Mouse (Mus musculus) hindbrain, embryonic 14.5 days (tissue): ENCODE results near the gene Nfrkb. TPM values are rescaled to one million over a fixed set of nuclear protein-coding genes. Genes with fewer than 3 reads are reported as not detected.

ENCODE experiments used
- ATAC-seq: fragments of 200-750 bp; cut with Nextera tagmentation; 2 replicates; pipeline ENCODE4 v1.8.0; 2017; ENCODE audit warnings: moderate number of reproducible peaks, mild to moderate bottlenecking, moderate TSS enrichment, moderate library complexity; ENCODE audit not compliant: low FRiP score
- DNase-seq: peaks from one replicate; pipeline ENCODE4 v3.0.0-alpha.2; 2015; ENCODE audit warnings: low spot score
- H3K27ac ChIP-seq: fragments of 300-500 bp; sonication (generic); 2 replicates; pipeline ENCODE4 v1.5.1; 2014; ENCODE audit warnings: mild to moderate bottlenecking, moderate library complexity
- H3K27me3 ChIP-seq: fragments of 300-500 bp; sonication (generic); 2 replicates; pipeline ENCODE4 v1.6.1; 2014; ENCODE audit warnings: mild to moderate bottlenecking, low read length, mixed read lengths; ENCODE audit not compliant: control insufficient read depth, insufficient read depth
- H3K36me3 ChIP-seq: fragments of 300-500 bp; sonication (generic); replicated peaks from 2 replicates; pipeline ENCODE4 v1.6.1; 2014; ENCODE audit not compliant: control insufficient read depth, insufficient read depth
- H3K4me1 ChIP-seq: fragments of 300-500 bp; sonication (generic); replicated peaks from 2 replicates; pipeline ENCODE4 v1.6.1; 2014; ENCODE audit warnings: antibody characterized with exemption, low read length, mixed read lengths; ENCODE audit not compliant: control insufficient read depth, insufficient read depth
- H3K4me2 ChIP-seq: fragments of 300-500 bp; sonication (generic); replicated peaks from 2 replicates; pipeline ENCODE4 v1.6.1; 2014; ENCODE audit warnings: mild to moderate bottlenecking, moderate library complexity
- H3K4me3 ChIP-seq: fragments of 300-500 bp; sonication (generic); replicated peaks from 2 replicates; pipeline ENCODE4 v1.5.1; 2014; ENCODE audit warnings: mild to moderate bottlenecking, low read length
- H3K9ac ChIP-seq: fragments of 300-500 bp; sonication (generic); 2 replicates; pipeline ENCODE4 v1.6.1; 2014
- H3K9me3 ChIP-seq: fragments of 300-500 bp; sonication (generic); 2 replicates; pipeline ENCODE4 v1.6.1; 2016; ENCODE audit warnings: low read length; ENCODE audit not compliant: control insufficient read depth
- WGBS: fragments of 180-500 bp; shearing (Covaris S2); extraction: QIAGEN DNeasy Blood & Tissue Kit; methylation state at CpG from one replicate; pipeline ENCODE4 v1.1.7; 2014; 5-methylcytosine and 5-hydroxymethylcytosine counted together
- polyA plus RNA-seq: library from polyadenylated mRNA; unstranded; fragments of >200 nt; fragmentation: Nextera tagmentation; extraction: Ambion mirVana; gene quantifications from 2 replicates; pipeline ENCODE4 v1.2.1, GENCODE M21; 2014

Nfrkb gene
- polyA plus RNA-seq, 1 experiment from 2014 or later, result 32.0 TPM

DNA sequence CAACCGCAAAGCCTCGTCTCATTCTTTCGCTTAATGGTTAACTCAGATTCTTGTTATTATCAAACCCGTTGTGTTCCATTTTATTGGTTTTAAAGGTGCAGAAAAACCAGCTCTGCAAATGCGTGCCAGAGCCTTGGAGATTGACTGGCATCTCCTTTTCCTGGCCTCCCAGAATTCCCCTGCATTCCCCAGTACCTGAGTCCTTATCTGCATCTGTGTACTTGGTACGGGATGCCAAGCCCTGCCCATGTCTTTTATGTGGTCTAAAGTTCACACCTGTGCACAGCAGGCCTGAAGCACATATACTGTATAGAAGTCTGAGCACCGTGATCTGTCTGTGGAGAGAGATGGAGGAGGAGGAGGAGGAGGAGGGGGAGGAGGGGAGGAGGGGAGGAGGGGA lies 51.9 kb downstream of the Nfrkb start:
- Histone ChIP-seq H3K9ac (no peak overlapping the region), H3K4me1 (no peaks in the 10 kb centered on the region), H3K27ac (no peak overlapping the region), H3K27me3 (no peaks in the 10 kb centered on the region), H3K4me2 (no peak overlapping the region), H3K4me3 (no peak overlapping the region), H3K9me3 (no peaks in the 10 kb centered on the region), H3K36me3 (no peaks in the 10 kb centered on the region)
- DNase-seq, result no peak
- ATAC-seq, result no peak
- 85% methylated on average over 7 of the region's 7 CpGs for WGBS

GRCm38 (mm10) chr9:31438834-31439233 lies 52.8 kb downstream of the Nfrkb start:
- WGBS, result 60% methylated on average over 5 of the region's 5 CpGs

DNA sequence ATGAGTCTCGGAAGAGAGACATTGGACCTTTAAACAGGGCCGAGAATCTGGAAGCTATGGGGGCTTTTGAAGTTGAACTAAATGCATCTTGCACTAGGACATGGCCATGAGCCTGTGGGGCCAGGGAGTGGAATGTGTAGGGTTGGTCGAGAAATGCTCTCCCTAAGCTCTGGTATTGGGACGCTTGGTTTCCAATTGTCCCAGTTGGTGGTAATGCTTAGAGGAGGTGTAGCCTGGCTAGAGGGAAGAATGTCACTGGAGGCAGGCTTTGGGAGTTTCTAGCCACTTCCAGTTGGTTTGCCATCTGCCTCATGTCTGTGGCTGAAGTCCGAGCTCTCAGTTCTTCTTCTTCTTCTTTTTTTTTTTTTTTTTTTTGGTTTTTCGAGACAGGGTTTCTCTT lies 53.3 kb downstream of the Nfrkb start:
- no peak overlapping the region for H3K27ac ChIP-seq
- no peak for ATAC-seq
- H3K4me1 ChIP-seq, result no peaks in the 10 kb centered on the region
- H3K27me3 ChIP-seq, result no peaks in the 10 kb centered on the region
- no peak for DNase-seq
- H3K9me3 ChIP-seq, result no peaks in the 10 kb centered on the region
- H3K9ac ChIP-seq, result no peak overlapping the region
- no peaks in the 10 kb centered on the region for H3K36me3 ChIP-seq
- no peak overlapping the region for H3K4me2 ChIP-seq
- H3K4me3 ChIP-seq, result no peak overlapping the region
- 85% methylated on average over 6 of the region's 6 CpGs for WGBS

More at GRCm38 (mm10) chr9:31438834-31439233, 52.8 kb downstream of the Nfrkb start:
- no peak overlapping the region for H3K4me2 ChIP-seq
- H3K36me3 ChIP-seq, result no peaks in the 10 kb centered on the region
- no peaks in the 10 kb centered on the region for H3K4me1 ChIP-seq
- no peak overlapping the region for H3K27ac ChIP-seq
- no peaks in the 10 kb centered on the region for H3K27me3 ChIP-seq
- DNase-seq (no peak), ATAC-seq (no peak)
- no peaks in the 10 kb centered on the region for H3K9me3 ChIP-seq
- H3K4me3 ChIP-seq, result no peak overlapping the region
- no peak overlapping the region for H3K9ac ChIP-seq

DNA sequence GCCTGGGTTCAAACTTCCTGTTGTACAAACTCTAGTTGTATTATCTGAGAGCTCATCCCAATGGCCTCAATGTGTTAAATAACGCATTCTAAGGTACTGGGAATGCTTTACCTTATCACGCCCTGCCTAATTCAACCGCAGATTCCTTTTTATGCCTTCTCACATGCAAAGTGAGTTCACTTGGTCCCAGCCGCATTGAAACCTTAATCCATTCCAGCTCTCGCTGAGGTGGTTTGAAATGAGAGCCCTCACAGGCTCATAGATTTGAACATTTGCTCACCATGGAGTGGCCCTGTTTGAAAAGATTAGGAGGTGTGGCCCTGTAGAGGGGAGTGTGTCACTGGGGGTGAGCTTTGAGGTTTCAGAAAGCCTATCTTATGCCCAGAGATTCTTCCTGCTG lies 54.4 kb downstream of the Nfrkb start:
- Histone ChIP-seq H3K4me2 (no peak overlapping the region), H3K9me3 (no peaks in the 10 kb centered on the region), H3K27ac (no peak overlapping the region), H3K36me3 (no peaks in the 10 kb centered on the region), H3K9ac (no peak overlapping the region), H3K4me3 (no peak overlapping the region), H3K27me3 (no peaks in the 10 kb centered on the region), H3K4me1 (no peaks in the 10 kb centered on the region)
- DNase-seq (no peak), ATAC-seq (no peak)
- 89% methylated on average over 5 of the region's 5 CpGs for WGBS

DNA sequence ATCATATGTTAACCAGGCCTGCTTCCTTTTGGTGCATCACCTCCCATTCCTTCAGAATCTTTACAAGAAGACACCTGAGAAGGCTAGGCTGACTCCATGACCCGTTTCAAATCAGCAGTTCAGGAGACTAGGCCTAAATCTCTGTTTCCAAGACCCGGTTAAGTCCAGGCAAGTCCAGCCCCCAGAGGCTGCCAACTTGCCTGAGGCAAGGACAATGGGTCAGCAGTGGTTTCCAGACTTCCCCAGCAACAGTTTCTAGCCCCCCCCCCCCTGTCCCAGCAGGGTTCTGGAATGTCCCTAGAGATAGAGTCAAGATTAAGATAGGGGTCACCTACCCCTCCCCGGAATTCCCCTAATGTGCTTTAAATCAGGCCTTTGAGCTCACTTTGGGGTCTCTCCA lies 55.5 kb downstream of the Nfrkb start:
- ATAC-seq, result no peak
- no peak overlapping the region for H3K4me2 ChIP-seq
- 81% methylated on average over 3 of the region's 3 CpGs for WGBS

GRCm38 (mm10) chr9:31444236-31444635 lies 58.2 kb downstream of the Nfrkb start:
- Histone ChIP-seq H3K27ac (no peak overlapping the region), H3K9me3 (no peaks in the 10 kb centered on the region), H3K9ac (no peak overlapping the region), H3K27me3 (no peaks in the 10 kb centered on the region), H3K4me1 (no peaks in the 10 kb centered on the region), H3K4me3 (no peak overlapping the region), H3K4me2 (no peak overlapping the region), H3K36me3 (no peaks in the 10 kb centered on the region)
- WGBS, result 78% methylated on average over 8 of the region's 8 CpGs
- DNase-seq (no peak), ATAC-seq (no peak)

More for the DNA sequence above, 55.5 kb downstream of the Nfrkb start:
- Histone ChIP-seq H3K27ac (no peak overlapping the region), H3K27me3 (no peaks in the 10 kb centered on the region), H3K4me3 (no peak overlapping the region), H3K9me3 (no peaks in the 10 kb centered on the region), H3K9ac (no peak overlapping the region), H3K36me3 (no peaks in the 10 kb centered on the region), H3K4me1 (no peaks in the 10 kb centered on the region)
- DNase-seq, result no peak

DNA sequence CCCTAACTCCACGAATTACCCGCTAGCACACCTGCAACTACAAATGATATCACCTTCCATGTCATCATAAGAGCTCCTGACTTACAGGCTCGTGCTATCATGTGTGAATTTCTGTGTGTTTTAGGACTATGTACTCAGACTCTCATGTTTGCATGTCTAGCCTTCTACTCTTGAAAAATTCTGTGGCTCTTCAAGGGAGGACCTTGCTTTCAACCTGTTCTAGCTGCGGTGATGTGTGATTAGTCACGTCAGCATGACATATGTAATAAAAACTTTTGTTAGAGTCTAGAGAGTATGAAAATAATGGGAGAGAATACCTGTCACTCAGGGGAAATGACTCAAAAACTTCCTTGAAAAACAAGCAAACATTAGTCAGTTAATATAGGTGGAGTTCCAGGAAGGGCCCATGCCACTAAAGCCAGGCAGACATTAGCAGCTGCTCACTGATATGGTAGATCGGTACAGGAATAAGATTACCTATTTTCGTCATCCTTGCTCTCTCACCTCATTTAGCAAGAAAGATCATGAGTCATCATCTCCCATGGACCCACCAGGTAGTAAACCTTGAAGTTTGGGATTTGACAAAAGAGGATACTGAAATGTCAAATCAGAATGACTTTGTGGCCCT lies 63.3 kb downstream of the Nfrkb start:
- Histone ChIP-seq H3K4me3 (no peak overlapping the region), H3K36me3 (no peaks in the 10 kb centered on the region), H3K9ac (no peak overlapping the region), H3K4me2 (no peak overlapping the region), H3K27me3 (no peaks in the 10 kb centered on the region), H3K27ac (no peak overlapping the region), H3K9me3 (no peaks in the 10 kb centered on the region), H3K4me1 (no peaks in the 10 kb centered on the region)
- DNase-seq (no peak), ATAC-seq (no peak)
- 87% methylated on average over 7 of the region's 7 CpGs for WGBS

- ATAC-seq (no peak), DNase-seq (no peak)
- Histone ChIP-seq H3K27me3 (no peaks in the 10 kb centered on the region), H3K9me3 (no peaks in the 10 kb centered on the region), H3K4me2 (no peak overlapping the region), H3K4me3 (no peak overlapping the region), H3K36me3 (no peaks in the 10 kb centered on the region), H3K9ac (no peak overlapping the region), H3K4me1 (no peaks in the 10 kb centered on the region), H3K27ac (no peak overlapping the region)
- 84% methylated on average over 10 of the region's 10 CpGs for WGBS
Measured at GRCm38 (mm10) chr9:31452166-31452565, 66.2 kb downstream of the Nfrkb start.

- no peaks in the 10 kb centered on the region for H3K9me3 ChIP-seq
- no peak for ATAC-seq
- H3K27ac ChIP-seq, result no peak overlapping the region
- H3K4me3 ChIP-seq, result no peak overlapping the region
- no peak for DNase-seq
- WGBS, result 34% methylated on average over 1 of the region's 1 CpGs
- H3K36me3 ChIP-seq, result no peaks in the 10 kb centered on the region
- no peaks in the 10 kb centered on the region for H3K4me1 ChIP-seq
- no peak overlapping the region for H3K9ac ChIP-seq
- H3K27me3 ChIP-seq, result no peaks in the 10 kb centered on the region
- H3K4me2 ChIP-seq, result no peak overlapping the region
Measured at GRCm38 (mm10) chr9:31454356-31454755, 68.4 kb downstream of the Nfrkb start.

DNA sequence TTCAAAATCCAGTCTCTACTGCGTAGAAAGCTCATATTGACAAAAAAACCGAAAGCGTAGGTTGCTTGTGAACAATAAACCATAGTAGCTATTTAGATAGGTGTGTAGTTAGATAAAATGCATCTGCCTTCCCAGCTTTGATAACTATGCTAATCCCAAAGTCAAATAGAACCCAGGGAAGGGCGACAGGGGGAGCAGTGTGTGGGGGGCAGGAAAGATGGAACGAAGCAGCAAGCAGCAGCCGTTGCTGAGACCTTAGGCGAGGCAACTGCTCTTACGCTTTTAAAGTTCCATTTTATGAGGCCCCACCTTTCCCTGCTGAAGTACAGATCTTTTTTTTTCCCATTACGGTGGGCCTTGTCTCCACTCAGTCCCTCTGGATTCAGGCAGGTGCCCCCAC lies 77.2 kb downstream of the Nfrkb start:
- Histone ChIP-seq H3K36me3 (no peaks in the 10 kb centered on the region), H3K4me3 (no peak overlapping the region)
- 56% methylated on average over 9 of the region's 9 CpGs for WGBS

More for the DNA sequence above, 77.2 kb downstream of the Nfrkb start:
- Histone ChIP-seq H3K9ac (no peak overlapping the region), H3K4me1 (0 out of 2 replicates have a peak, but pooled peaks cover 5% of the 10 kb centered on the region), H3K27me3 (peaks cover 19% of the 10 kb centered on the region), H3K27ac (no peak overlapping the region), H3K4me2 (no peak overlapping the region), H3K9me3 (no peaks in the 10 kb centered on the region)
- ATAC-seq (no peak), DNase-seq (no peak)
